Mouse (Mus musculus) olfactory bulb, adult 2 months (tissue): ENCODE data around the gene Ptpn14. TPM values are rescaled to one million over a fixed set of nuclear protein-coding genes. Genes with fewer than 3 reads are reported as not detected.

Experiments used
- H3K27ac ChIP-seq: fragments of 200-500 bp; 2 replicates; pipeline ENCODE4 v1.5.1; 2012; ENCODE audit warnings: low read depth, low read length; ENCODE audit not compliant: insufficient read depth
- H3K4me1 ChIP-seq: fragments of 200-500 bp; 2 replicates; pipeline ENCODE4 v1.6.1; 2012; ENCODE audit warnings: low read length; ENCODE audit not compliant: control insufficient read depth, insufficient read depth
- H3K4me3 ChIP-seq: fragments of 200-500 bp; 2 replicates; pipeline ENCODE4 v1.5.1; 2012; ENCODE audit warnings: mild to moderate bottlenecking, low read depth, low read length, moderate library complexity; ENCODE audit not compliant: insufficient read depth
- CTCF ChIP-seq: fragments of 200-500 bp; IDR thresholded peaks from 2 replicates; pipeline ENCODE4 v1.5.1; 2012; ENCODE audit warnings: low read depth, mild to moderate bottlenecking, low read length, moderate library complexity; ENCODE audit not compliant: insufficient read depth
- POLR2A ChIP-seq: fragments of 200-500 bp; IDR thresholded peaks from 2 replicates; pipeline ENCODE4 v1.6.1; 2012; ENCODE audit warnings: mild to moderate bottlenecking, low read depth, low read length, moderate library complexity; ENCODE audit not compliant: insufficient read depth
- WGBS: fragments of 180-500 bp; shearing (Covaris S2); methylation state at CpG from one replicate; pipeline ENCODE4 v1.1.7; 2018; 5-methylcytosine and 5-hydroxymethylcytosine counted together
- polyA plus RNA-seq: library from polyadenylated mRNA; stranded (reverse); fragments of >200 nt; gene quantifications from 2 replicates; pipeline ENCODE4 v1.2.4, GENCODE M21; 2012; ENCODE audit warnings: low replicate concordance; ENCODE audit not compliant: missing spikeins, insufficient read depth, insufficient read length

Gene Ptpn14
- polyA plus RNA-seq, 1 experiment = 73.8 TPM

GRCm38 (mm10) chr1:189858377-189858776 is 130.3 kb downstream of the Ptpn14 start:
- 86% methylated on average over 6 of the region's 6 CpGs for WGBS
- no peak overlapping the region for H3K27ac ChIP-seq
- no peak for TF ChIP-seq CTCF
- no peak for TF ChIP-seq POLR2A
- H3K4me1 ChIP-seq = no peaks in the 10 kb centered on the region
- no peak overlapping the region for H3K4me3 ChIP-seq

- Histone ChIP-seq H3K27ac (no peak overlapping the region), H3K4me1 (peaks cover 7% of the 10 kb centered on the region), H3K4me3 (no peak overlapping the region)
- no peak for TF ChIP-seq CTCF
- no peak for TF ChIP-seq POLR2A
- 82% methylated on average over 17 of the region's 17 CpGs for WGBS
Measured at GRCm38 (mm10) chr1:189860112-189860941, 132.3 kb downstream of the Ptpn14 start.

GRCm38 (mm10) chr1:189860942-189861315 is 132.9 kb downstream of the Ptpn14 start:
- 61% methylated on average over 12 of the region's 12 CpGs for WGBS
- H3K4me1 ChIP-seq = peaks cover 9% of the 10 kb centered on the region
- no peak overlapping the region for H3K4me3 ChIP-seq
- TF ChIP-seq CTCF = no peak
- TF ChIP-seq POLR2A = no peak
- H3K27ac ChIP-seq = no peak overlapping the region

- H3K4me3 ChIP-seq = no peak overlapping the region
- no peak overlapping the region for H3K27ac ChIP-seq
- 94% methylated on average over 3 of the region's 3 CpGs for WGBS
- TF ChIP-seq CTCF (no peak), POLR2A (no peak)
- H3K4me1 ChIP-seq = peaks cover 17% of the 10 kb centered on the region
Measured at GRCm38 (mm10) chr1:189863727-189864126, 135.7 kb downstream of the Ptpn14 start.

- TF ChIP-seq POLR2A = no peak
- TF ChIP-seq CTCF = no peak
- 66% methylated on average over 9 of the region's 9 CpGs for WGBS
- Histone ChIP-seq H3K4me1 (peaks cover 17% of the 10 kb centered on the region), H3K4me3 (no peak overlapping the region), H3K27ac (no peak overlapping the region)
Measured at GRCm38 (mm10) chr1:189864301-189864700, 136.2 kb downstream of the Ptpn14 start.

- Histone ChIP-seq H3K4me3 (no peak overlapping the region), H3K27ac (no peak overlapping the region), H3K4me1 (peaks cover 17% of the 10 kb centered on the region)
- 40% methylated on average over 15 of the region's 15 CpGs for WGBS
- no peak for TF ChIP-seq CTCF
- no peak for TF ChIP-seq POLR2A
Measured at GRCm38 (mm10) chr1:189864846-189865560, 136.9 kb downstream of the Ptpn14 start.

GRCm38 (mm10) chr1:189866621-189867020 is 138.6 kb downstream of the Ptpn14 start:
- Histone ChIP-seq H3K27ac (no peak overlapping the region), H3K4me1 (peaks cover 17% of the 10 kb centered on the region), H3K4me3 (no peak overlapping the region)
- TF ChIP-seq CTCF = no peak
- no peak for TF ChIP-seq POLR2A
- 86% methylated on average over 6 of the region's 6 CpGs for WGBS

- no peak overlapping the region for H3K27ac ChIP-seq
- WGBS = 62% methylated on average over 5 of the region's 5 CpGs
- TF ChIP-seq CTCF (no peak), POLR2A (no peak)
- no peak overlapping the region for H3K4me3 ChIP-seq
- peaks cover 17% of the 10 kb centered on the region for H3K4me1 ChIP-seq
Measured at GRCm38 (mm10) chr1:189867034-189867433, 139.0 kb downstream of the Ptpn14 start.

- Histone ChIP-seq H3K27ac (no peak overlapping the region), H3K4me3 (no peak overlapping the region), H3K4me1 (peaks cover 17% of the 10 kb centered on the region)
- TF ChIP-seq POLR2A (no peak), CTCF (no peak)
- 55% methylated on average over 9 of the region's 9 CpGs for whole genome bisulfite sequencing
Measured at GRCm38 (mm10) chr1:189867497-189867896, 139.4 kb downstream of the Ptpn14 start.
